Mouse (Mus musculus) megakaryocyte progenitor cell, adult 5-6 weeks (primary cell): ENCODE measurements around the gene Tpgs1. TPM values are rescaled to one million over a fixed set of nuclear protein-coding genes. Genes with fewer than 3 reads are reported as not detected.
"Not testable (repeated sequence)": the region's sequence is repeated elsewhere in the genome, so short reads cannot be mapped to it uniquely, and the experiment has no call there.

ENCODE experiments used
- ATAC-seq: replicated peaks from 2 replicates; pipeline ENCODE4 v1.8.0; 2016; ENCODE audit warnings: mild to moderate bottlenecking, moderate TSS enrichment, inconsistent platforms; ENCODE audit not compliant: poor library complexity
- total RNA-seq, 2 experiments: library from RNA; stranded (forward) in 1 of 2; stranded (reverse) in 1 of 2; fragments of 157-497, 149-512 nt in 1 of 2; fragments of 200-1000 nt in 1 of 2; gene quantifications; 2 replicates each; pipeline versions ENCODE4 v1.2.3 to v1.2.4; 2015 to 2017

Tpgs1 gene
- total RNA-seq, 2 experiments from 2014 or later = 8.3 to 10.4 TPM

- no peak for ATAC-seq
These were observed 19.6 kb downstream of the Tpgs1 start, which contains the start of gene Gzmm for GRCm38 (mm10) chr10:79688720-79689119. Gene Gzmm (plus strand): TSS chr10:79689020.

- no peak for ATAC-seq
These were observed 20.0 kb downstream of the Tpgs1 start for GRCm38 (mm10) chr10:79689178-79689577.

GRCm38 (mm10) chr10:79691986-79692548 is 22.9 kb downstream of the Tpgs1 start:
- ATAC-seq = 0 out of 2 replicates have a peak, but pooled peaks have one; percentile 11

GRCm38 (mm10) chr10:79693580-79694378 is 24.6 kb downstream of the Tpgs1 start:
- ATAC-seq = no peak

- ATAC-seq = no peak
These were observed 25.1 kb downstream of the Tpgs1 start for GRCm38 (mm10) chr10:79694379-79694655.

GRCm38 (mm10) chr10:79695231-79696128 is 26.3 kb downstream of the Tpgs1 start:
- peak; percentile 94 for ATAC-seq

- peak; percentile 50 for ATAC-seq
These were observed 27.0 kb downstream of the Tpgs1 start for GRCm38 (mm10) chr10:79696129-79696651.

- ATAC-seq = no peak
These were observed 28.7 kb downstream of the Tpgs1 start for GRCm38 (mm10) chr10:79697916-79698315.

GRCm38 (mm10) chr10:79698459-79698858 is 29.3 kb downstream of the Tpgs1 start:
- ATAC-seq = no peak

- no peak for ATAC-seq
These were observed 31.5 kb downstream of the Tpgs1 start for GRCm38 (mm10) chr10:79700676-79701075.

GRCm38 (mm10) chr10:79701443-79702129 is 32.4 kb downstream of the Tpgs1 start:
- no peak for ATAC-seq

GRCm38 (mm10) chr10:79702970-79703369 is 33.8 kb downstream of the Tpgs1 start:
- ATAC-seq = not testable (repeated sequence)

GRCm38 (mm10) chr10:79703541-79703940 is 34.4 kb downstream of the Tpgs1 start:
- no peak for ATAC-seq

GRCm38 (mm10) chr10:79704065-79704969 is 35.1 kb downstream of the Tpgs1 start, which contains the start of gene Bsg:
Gene Bsg (plus strand): TSS chr10:79704491.
- ATAC-seq = peak; percentile 88

GRCm38 (mm10) chr10:79704970-79705360 is 35.8 kb downstream of the Tpgs1 start:
- no peak for ATAC-seq

GRCm38 (mm10) chr10:79705951-79706350 is 36.8 kb downstream of the Tpgs1 start:
- peak; percentile 63 for ATAC-seq

GRCm38 (mm10) chr10:79706406-79707094 is 37.4 kb downstream of the Tpgs1 start:
- ATAC-seq = no peak

GRCm38 (mm10) chr10:79707162-79707561 is 38.0 kb downstream of the Tpgs1 start:
- ATAC-seq = no peak

- no peak for ATAC-seq
These were observed 38.6 kb downstream of the Tpgs1 start for GRCm38 (mm10) chr10:79707759-79708158.
